Mouse (Mus musculus) left cerebral cortex, adult 8-10 months (tissue): ENCODE data around the gene Lrch1. TPM values are rescaled to one million over a fixed set of nuclear protein-coding genes. Genes with fewer than 3 reads are reported as not detected.

Experiments
- DNase-seq, 2 experiments: peaks; one replicate each; pipeline ENCODE4 v3.0.0; 2022; ENCODE audit warnings: low spot score in 2 of 2
- total RNA-seq, 4 experiments: library from RNA; stranded (reverse); gene quantifications; 2 replicates each; pipeline ENCODE4 v1.2.4; 2022

Gene Lrch1
- total RNA-seq, 4 experiments from 2014 or later: 13.6 to 26.9 (median 19.1) TPM

GRCm38 (mm10) chr14:74922039-74922736 is 25.5 kb downstream of the Lrch1 start:
- no peak for DNase-seq

DNA sequence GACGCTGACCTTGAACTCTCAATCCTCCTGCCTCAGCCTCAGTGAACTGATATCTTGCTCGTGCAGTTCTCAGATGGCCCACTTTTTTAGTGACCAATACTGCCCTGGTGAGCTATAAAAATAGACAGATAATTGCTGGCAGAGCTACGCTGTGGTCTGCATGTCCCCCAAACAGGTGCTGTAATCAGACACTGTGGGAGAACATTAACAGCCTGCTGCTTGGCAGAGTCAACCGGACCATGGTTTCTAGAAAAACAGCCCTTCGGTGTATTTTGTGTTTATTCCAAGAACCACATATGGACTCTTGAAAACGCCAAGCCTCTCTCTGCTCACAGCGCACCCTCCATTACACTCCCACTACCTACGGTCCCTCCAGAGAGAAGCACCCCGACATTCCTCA is 26.2 kb downstream of the Lrch1 start:
- DNase-seq: no peak

- DNase-seq: no peak
Measured at GRCm38 (mm10) chr14:74919132-74919531, 28.5 kb downstream of the Lrch1 start.

- no peak for DNase-seq
Measured at GRCm38 (mm10) chr14:74918521-74919103, 29.1 kb downstream of the Lrch1 start.

- DNase-seq: no peak
Measured at GRCm38 (mm10) chr14:74917504-74918124, 30.1 kb downstream of the Lrch1 start.

- no peak for DNase-seq
Measured at GRCm38 (mm10) chr14:74916691-74917090, 31.0 kb downstream of the Lrch1 start.

- DNase-seq: no peak
Measured at GRCm38 (mm10) chr14:74916075-74916474, 31.6 kb downstream of the Lrch1 start.

DNA sequence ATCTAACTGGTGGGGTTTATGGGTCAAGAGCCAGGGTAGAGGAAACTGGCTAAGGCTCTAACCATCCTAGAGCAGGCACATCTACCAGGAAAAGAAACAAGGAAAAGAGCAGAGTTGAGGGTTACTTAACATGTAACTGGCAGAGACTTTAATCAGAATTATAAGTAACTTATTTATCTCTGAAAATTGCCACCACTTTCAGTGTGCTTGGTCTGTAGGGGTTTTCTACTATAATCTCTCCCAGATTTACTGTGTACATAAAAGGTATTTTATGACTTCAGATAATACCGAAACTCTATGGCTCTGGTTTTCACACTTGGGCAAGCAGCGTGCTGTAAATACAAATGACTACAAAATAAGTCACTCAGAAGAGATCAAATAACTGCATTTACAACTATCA is 32.0 kb downstream of the Lrch1 start:
- no peak for DNase-seq

GRCm38 (mm10) chr14:74915025-74915424 is 32.7 kb downstream of the Lrch1 start:
- DNase-seq: peak; percentile 25 to 81

DNA sequence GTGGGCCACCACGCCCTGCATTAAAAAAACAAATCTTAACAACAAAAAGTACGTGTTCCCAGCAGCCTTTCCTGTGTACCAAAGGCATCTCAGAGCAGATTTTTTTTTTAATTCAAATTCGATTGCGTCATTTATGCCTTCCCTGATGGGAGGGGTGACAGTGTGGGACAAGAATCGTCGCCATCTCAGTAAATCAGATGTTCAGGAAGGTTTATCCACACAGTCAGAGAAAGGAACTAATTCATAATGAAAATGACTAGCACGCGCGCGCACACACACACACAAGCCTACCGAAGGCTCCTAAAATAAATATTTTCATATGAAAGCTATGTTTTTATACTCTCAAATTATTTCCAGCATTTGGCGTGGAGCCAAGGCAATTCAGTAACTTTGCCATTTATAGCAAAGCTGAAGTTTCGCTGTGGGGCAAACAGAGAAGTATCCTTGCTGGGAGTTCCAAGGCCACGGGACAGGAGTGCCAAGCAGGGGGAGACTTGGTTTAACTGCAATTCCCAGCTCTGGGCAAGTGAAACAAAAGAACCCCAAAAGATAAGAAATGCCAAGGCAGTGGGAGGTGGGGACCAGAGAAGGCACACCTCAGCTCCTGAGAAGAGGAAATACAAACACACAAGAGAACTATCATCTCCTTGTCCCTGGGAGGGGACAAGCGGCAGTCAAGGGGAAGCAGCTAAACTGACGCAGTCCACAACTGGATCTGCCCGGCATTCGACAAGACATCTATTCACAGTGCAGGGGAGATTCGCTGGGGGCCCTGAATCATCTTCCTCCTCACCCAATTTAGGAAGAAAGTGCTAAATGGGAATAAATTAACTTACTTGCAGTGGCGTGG is 34.1 kb downstream of the Lrch1 start:
- DNase-seq: no peak

DNA sequence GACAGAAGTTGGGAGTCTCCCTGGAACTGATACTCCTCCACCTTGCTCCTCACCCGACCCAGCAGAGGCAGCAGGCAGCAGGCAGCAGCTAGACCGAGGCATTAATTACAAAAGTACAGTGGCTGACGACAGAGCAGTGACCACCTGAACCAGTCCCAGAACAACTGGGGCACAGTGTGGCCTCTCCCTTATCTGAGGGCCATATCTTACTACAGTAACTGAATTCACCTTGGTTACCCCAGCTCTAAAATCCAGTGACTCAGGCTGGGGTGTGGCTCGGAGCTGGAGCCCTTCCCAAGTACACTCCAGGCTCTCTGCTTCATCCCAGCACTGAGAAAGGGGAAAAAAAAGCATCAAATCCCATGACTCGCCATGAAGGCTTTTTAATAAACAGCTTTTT is 37.3 kb downstream of the Lrch1 start:
- no peak for DNase-seq

- no peak for DNase-seq
Measured at GRCm38 (mm10) chr14:74909021-74909420, 38.7 kb downstream of the Lrch1 start.

- no peak for DNase-seq
Measured at GRCm38 (mm10) chr14:74908250-74908649, 39.4 kb downstream of the Lrch1 start.

- DNase-seq: no peak
Measured at GRCm38 (mm10) chr14:74907706-74908105, 40.0 kb downstream of the Lrch1 start.

DNA sequence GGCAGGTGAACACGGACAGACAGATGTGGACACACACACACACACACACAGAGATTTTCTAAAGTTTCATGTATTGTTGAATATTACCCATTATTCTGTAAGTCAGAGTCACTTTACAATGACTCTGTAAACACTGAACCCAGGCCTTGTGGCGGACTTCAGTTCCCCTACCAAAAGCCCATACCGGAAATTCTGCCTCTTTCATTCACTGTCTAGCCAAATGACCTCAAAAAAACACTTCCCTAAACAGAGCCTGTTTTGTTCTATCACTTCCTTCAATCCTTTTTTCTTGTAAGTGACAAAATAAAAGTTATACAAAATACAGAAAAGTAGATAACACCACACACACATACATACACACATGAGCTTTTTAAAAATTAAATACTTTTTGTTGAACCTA is 41.7 kb downstream of the Lrch1 start:
- DNase-seq: no peak

- no peak for DNase-seq
Measured at GRCm38 (mm10) chr14:74904442-74904841, 43.2 kb downstream of the Lrch1 start.

DNA sequence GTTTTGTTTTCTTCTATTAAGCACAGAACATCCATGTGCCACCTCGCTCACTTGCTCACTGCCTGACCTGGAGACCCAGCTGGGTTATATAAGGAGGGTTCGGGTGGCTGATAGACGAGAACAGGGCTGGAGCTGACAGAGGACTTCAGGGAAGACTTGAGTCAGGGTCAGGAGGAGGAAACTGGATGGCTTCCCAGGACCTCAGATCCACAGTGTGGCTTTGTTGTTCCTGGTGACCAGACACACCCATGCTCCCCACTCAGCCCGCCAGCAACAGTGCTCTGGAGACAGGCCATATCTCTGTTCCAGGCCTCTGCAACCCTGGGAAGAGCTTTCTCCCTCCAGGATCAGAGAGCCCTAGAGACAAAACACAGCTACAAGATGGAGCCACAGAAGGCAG is 44.6 kb downstream of the Lrch1 start:
- no peak for DNase-seq

DNA sequence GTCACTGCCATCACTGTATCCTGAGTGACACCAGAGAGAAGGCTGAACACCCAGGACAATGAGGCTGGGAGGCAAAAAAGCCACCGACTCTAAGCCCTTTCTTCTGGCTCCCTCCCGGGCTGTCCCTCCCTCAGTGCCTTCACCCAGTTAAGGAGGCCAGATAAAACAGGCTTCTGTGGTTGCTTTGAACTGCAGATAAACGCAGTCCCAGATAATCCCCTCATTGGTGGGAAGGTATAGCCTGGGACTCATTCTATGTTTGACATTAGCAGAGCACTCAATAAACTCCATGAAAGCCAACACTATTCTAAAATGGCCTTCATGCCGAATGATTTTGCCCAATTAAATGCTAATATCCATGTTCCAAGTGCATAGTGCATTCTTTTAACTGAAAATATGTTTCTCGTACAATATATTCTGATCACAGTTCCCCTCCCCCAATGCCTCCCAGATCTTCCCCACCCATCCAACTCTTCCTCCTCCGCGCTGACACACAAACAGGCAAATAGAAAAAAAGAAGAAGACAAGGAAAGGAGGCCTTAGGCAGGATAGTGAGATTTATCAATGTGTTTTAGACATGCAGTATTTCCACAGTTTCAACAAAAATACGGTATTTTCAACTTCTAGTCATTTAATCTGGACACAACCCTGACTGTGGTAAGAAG is 46.8 kb downstream of the Lrch1 start:
- DNase-seq: no peak

- DNase-seq: no peak
Measured at GRCm38 (mm10) chr14:74899953-74900704, 47.5 kb downstream of the Lrch1 start.

GRCm38 (mm10) chr14:74898939-74899338 is 48.7 kb downstream of the Lrch1 start:
- no peak for DNase-seq

DNA sequence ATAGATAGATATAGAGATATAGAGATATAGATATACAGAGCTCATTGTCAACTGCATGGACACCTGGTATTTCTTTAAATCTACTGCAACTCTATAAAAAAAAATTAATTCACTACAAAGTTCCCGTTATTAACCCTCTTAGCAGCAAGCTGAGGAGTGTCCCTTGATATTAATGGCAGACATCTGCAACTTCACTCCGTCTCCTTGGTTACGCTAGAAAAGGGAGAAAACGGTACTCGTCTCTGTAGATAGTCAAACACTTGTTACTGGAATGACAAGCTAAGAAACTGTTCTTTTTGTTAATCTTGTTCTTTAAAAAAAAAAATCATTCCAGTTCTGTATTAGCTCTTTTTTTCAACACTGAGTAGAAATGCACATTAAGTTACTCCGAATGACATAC is 54.0 kb downstream of the Lrch1 start:
- no peak for DNase-seq
